Mouse (Mus musculus): ENCODE measurements around the gene D6Ertd527e.
A peak's percentile ranks its signal among the peaks of the same experiment; 100 is the strongest.
"Not testable (repeated sequence)": the region's sequence is repeated elsewhere in the genome, so short reads cannot be mapped to it uniquely, and the experiment has no call there.

Gene D6Ertd527e

DNA sequence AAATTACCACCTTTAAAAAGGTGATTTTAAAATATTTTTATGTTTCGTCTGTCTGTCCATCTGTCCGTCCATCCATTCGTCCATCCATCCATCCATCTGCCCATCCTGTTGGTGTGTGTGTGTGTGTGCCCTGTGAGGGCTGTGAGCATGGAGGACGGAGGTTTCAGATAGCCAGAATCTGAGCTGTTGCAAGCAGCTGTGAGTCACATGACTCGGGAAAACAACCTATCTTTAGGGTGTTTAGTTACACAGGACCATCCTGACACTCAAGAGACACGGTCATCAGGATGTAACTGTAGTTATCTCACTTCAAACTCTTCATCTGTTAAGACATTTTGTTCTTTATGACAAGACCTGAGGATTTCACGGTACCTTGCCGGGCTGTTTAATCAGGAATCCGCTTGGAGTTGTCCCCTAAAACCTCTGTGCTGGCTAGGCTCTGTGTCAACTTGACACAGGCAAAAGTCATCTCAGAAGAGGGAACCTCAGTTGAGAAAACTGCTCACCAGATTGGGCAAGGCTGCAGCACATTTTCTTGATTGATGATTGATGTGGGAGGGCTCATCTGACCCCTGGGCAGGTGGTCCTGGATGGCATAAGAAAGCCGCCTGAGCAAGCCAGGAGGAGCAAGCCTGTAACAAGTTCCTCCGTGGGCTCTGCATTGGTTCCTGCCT, at the start of gene D6Ertd527e:
D6Ertd527e (plus strand) TSS at position 624 of the 674 bp plus-strand sequence.
- no peak for DNase-seq

DNA sequence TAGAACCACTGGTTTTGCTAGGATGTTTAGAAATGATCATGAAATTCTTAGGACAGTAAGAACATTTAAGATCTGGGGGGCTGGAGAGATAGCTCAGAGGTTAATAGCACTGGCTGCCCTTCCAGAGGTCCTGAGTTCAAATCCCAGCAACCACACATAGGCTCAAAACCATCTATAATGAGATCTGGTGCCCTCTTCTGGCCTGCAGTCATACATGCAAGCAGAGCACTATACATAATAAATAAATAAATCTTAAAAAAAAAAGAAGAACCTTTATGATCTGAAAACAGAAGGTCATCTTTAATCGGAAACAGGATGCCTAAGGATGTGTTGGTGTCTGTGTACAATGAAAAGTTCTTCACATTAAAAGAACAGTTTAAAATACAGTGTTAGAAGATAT, 44.8 kb upstream of the D6Ertd527e start:
- DNase-seq: no peak

DNA sequence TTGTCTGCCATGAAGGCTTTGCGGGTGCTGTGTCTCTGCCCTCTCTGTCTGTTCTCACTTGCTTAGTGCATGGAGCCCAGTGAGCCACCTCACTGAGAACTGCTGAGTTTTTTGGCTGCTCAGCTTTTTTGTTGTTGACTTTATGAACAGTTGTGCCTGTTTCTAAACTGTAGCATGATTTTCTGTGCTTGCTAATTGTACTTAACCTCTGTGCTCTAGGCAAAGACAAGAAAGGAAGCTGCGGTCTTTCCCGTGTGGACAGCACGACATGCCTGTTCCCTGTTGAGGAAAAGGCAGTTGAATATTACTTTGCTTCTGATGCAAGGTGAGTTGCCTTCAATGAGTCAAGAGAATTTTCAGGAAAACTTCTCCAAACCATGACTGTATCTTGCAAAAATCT, 41.0 kb upstream of the D6Ertd527e start:
- no peak for DNase-seq

DNA sequence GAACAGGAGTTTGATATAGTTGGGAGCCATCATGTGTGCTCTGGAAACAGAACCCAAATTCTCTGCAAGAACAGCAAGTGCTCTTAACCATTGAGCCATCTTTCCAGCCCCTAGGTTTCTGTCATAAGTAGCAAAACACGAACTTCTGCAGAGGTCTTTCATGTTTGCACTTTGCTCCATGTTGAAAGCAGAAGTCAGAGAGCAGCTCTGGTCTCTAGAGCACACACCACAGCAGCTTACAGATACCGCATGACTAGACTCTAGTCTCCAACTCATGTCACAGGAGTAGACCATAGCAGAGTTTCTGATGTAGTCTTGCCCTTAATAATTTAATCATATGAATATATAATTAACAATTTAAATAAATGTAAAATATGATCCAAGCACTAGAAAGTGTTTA, 36.3 kb upstream of the D6Ertd527e start:
- no peak for DNase-seq

DNA sequence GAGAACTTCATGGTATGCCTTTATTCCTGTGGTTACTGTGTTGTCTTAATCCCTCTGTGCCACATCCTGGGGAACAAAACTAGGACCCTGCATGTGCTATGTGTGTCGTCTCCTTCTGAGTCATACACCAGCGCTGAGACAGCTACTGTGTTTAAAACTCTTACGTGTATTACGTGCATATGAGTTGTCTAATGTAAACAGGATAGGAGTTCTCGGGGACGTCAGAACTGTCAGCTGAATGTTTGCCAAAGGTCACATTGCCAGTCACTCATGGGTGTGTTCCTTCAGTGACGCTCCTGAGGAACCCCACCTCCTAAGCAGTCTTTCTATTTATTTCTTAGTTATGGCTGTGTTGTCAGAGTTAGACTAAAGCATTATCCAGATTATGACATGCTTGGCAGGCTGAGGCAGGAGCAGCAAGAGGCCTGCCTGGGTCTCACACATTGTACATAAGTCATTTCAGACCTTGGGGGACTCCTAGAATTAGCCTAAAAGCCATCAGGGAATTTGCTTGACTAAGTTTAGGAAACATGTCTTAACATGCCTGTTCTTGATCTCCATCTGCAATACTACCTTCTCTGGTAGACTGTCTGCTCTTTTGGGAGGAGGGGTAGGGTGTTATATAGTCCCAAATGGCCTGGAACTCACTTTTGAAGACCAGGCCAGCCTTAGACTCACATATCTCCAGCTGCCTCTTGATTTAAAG, 35.2 kb upstream of the D6Ertd527e start:
- no peak for DNase-seq

DNA sequence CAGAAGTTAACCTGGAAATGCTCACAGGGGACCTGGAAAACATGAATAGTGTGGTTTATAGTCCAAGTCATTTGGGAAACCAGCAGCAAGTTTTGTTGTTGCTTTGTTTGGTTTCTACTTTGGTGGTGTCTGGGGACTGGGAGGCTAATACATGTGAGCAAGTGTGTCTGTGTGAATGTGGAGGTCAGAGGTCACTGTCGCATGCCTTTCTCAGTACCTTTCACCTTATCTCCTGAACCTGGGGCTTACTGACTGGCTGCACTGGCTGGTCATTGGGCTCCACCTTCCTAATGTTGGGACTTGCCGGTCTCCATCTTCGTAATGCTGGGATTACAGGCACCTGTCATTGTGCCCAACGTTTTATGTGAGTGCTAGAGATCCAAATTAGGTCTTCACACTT, 33.9 kb upstream of the D6Ertd527e start:
- DNase-seq: no peak

DNA sequence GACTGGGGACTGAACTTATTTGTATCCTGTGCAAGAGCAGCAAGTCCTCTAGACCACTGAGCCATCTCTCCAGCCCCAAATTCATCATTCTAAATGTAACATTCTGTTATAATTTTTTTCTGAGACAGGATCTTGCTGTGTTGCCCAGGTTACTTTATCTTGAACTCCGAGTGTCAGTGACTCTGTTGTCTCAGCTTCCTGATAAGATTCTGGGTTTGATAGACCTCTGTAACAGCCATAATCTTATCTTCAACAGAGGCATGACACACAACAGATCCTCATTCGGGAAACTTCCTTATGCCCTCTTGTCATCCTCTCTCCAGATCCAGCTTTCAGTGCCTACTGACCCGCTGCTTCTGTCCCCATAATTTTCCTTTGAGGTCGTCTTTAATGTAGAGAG, 31.8 kb upstream of the D6Ertd527e start:
- no peak for DNase-seq

DNA sequence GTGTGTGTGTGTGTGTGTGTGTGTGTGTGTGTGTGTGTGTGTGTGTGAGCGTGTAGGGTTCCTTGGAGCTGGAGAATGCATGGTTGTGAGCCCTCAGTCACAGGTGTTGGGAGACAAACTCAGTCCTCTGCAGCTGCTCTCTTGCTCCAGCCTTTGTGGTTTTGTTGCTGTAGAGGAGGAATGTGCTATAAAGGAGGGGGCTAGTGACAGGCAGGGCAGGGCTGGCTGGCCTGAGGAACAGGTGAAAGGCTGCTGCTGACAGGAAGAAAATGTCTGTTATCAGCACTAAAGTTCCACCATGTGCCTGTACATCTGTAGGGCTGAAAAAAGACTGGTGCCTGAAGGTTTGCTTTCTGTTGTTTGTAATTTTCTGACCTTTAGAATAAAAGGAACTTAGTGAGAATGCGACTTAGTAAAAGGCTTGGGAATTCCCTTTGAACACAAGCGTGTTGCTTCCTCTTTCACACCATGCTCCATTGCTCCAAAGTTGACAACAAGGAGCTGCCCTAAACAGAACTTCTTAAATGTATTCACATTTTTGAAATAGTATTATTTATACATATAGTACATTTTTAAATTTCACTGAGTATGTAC, 29.4 kb upstream of the D6Ertd527e start:
- DNase-seq: no peak

DNA sequence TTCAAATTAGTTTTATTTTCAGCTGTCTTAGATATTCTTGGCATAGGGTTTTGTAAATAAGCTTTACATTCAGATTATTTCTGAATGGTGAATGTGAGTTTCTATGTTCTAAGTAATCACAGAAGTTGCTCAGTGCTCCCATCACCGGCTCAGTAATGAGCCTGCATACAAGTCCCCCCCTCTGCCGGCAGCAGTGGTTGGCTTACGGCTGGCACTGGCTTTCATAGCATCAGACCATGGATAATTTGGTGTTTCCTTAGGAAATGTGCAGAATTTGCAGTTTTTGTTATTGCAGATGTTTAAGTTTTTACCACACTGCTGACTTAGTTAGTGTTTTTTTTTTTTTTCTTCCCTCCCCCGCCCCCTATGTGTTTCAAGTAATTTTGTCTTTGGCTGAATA, 25.1 kb upstream of the D6Ertd527e start:
- no peak for DNase-seq

DNA sequence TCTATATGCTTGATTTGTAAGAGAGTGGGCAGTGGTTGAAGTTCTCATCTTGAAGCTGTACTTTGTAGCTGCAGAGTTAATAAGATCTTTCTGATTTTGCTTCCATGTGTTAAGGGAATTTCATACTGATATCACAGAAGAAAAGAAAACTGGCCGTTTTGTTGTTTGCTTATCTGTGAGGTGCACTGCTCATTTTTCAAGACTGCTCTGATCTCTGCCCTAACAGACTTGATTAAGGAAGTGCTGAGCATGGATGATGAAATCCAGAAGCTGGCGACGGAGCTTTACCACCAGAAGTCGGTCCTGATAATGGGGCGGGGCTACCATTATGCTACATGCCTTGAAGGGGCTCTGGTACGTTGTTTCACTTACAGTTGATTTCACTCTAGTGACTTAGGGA, 19.5 kb upstream of the D6Ertd527e start:
- no peak for DNase-seq

DNA sequence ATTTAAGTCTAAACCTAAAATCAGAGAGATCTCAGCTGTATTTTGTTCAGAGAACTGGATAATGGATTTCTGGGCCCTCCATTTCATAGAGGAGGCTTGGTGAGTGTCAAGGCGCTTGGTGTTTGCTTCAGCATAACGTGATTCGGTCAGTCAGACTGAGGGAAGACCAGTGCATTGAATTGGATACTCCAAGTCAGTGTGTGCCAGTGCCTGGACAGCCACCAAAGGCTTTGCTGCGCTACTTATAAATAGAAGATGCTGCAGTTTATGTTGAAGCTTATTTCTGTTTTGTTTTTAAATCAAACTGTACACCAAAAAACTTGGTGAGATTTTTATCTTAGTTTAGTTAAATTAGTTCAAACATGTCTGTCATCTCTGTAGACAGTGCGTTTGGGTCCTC, 16.2 kb upstream of the D6Ertd527e start:
- DNase-seq: no peak

DNA sequence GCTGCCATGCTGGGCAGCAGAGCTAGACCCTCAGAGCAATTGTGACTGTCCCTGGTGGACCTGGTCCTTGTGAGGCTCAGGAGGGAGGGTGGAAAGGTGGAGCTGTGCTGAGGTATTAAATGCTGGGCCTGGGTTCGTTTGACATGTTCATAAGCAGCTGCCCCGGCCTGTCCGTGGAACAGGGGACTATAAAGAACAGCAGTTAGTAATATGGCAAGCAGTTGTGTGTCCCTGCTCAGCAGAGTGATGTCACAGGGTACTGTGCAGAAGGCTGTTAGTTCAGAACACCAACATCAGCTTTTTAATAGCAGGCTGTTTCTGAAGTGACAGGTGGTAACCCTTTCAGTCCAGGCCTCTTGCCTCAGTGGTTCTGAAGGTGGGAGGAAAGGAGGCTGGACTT, 13.7 kb upstream of the D6Ertd527e start:
- no peak for DNase-seq

DNA sequence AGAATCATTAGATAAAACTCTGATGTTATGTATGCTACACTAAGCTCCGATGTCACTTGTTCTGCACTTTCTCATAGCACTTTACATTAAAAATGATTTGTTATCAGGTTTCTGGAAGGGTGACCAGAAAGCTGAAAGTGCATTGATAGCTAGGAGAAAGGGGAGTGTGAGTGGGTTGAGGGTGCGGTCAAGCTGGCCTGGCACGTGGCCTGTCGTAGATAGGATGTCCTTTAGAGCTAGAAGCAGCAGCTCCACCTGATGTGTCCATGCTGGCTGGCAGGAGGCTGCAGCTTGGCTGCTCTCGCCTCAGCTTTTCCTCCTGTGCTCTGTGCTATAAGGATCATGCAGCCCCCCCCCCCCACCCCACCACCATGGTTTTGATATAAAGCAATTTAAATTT, 12.1 kb upstream of the D6Ertd527e start:
- DNase-seq: no peak

DNA sequence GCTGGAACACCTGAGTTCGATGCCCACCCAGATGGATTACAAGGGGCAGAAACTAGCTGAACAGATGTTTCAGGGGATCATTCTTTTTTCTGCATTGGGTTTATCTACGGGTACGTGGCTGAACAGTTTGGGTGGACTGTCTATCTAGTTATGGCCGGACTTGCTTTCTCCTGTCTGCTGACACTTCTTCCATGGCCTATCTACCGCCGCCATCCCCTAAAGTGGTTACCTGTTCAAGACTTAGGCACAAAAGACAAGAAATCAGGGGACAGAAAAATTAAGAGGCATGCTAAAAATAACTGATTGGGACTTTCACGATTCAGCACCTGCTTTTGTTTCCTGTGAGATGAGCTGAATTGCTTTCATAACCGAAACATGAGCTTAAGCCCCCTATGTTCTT, 10.9 kb upstream of the D6Ertd527e start:
- DNase-seq: not testable (repeated sequence)

DNA sequence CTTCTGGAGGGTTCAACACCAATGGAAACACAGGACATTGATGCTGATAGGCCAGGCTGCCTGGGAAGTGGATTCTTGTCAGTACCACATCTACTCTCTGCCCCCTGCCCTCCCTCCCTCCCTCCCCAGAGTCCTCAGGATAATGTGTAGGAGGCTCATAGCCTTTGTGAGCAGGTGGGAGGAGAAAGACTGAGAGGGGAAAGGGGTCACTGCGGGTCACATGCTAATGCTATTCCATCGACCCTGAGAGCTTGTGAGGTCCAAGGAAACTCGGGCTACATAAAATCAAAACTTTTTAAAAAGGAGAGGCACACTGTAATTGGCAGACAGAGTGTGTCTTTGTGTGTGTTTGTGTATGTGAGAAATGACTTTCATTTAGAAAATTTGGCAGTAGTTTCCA, 5.3 kb upstream of the D6Ertd527e start:
- DNase-seq: no peak

DNA sequence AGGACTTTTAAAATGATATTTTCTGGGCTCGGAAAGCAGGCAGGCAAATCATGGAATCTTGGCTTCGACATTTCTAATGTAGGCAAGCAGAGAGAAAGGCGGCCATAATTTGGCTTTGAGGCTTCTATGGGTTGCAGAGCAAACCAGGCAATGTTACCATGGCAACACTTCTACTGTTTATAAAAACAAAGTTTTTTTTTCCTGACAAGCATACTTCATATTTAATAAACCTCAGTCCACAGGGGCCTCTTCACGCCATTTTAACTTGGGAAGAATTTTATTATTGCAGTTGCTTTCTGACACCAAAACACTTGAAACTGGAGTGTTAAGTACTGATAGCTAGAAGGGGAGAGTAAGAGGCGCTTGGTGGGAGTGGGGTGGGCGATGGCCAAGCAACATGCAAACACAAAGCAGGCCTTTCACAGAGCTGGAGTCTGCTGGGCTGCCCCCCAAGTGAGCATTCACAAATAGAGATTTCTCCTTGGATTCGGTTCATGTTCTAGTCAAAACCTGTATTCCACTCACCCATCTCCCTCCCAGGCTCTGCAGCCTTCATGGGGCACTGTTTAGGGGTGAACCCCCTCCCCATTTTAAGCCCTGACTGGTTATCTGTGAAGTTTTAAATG, 4.8 kb upstream of the D6Ertd527e start:
- DNase-seq: peak; percentile 9

DNA sequence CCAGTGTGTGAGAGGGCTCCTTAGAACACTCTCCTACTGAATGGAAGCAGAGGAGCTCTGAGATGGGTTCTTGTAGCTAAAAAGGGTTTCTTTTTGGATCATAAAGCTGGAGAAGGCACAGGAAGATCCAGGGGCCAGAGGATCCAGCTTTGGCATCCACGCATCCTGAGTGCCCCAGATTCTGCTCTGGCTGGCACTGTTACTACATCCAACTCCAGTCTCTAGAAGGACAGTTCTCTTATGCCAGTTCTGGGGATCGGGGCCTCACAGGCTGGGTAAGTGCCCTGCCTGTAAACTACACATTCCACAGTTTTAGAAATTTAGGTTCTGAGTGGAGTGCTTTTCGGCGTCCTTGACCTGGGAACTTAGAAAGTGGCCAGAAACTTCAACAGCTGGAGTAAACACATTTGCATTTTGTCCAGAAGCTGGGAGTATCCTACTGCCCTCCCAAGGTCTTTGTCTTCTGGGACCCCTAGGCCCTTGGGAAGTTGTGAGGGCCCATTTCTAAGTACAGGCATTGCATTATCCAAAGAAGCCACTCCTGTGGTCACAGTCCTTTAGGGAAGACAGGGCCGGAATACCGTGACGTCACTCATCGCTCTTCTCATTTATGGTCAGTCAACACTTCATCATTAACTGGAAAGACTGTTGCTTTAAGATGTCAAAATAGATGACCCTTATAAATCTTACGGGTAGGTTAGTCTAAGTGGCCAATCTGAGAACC, 4.1 kb upstream of the D6Ertd527e start:
- DNase-seq: peak; percentile 10

DNA sequence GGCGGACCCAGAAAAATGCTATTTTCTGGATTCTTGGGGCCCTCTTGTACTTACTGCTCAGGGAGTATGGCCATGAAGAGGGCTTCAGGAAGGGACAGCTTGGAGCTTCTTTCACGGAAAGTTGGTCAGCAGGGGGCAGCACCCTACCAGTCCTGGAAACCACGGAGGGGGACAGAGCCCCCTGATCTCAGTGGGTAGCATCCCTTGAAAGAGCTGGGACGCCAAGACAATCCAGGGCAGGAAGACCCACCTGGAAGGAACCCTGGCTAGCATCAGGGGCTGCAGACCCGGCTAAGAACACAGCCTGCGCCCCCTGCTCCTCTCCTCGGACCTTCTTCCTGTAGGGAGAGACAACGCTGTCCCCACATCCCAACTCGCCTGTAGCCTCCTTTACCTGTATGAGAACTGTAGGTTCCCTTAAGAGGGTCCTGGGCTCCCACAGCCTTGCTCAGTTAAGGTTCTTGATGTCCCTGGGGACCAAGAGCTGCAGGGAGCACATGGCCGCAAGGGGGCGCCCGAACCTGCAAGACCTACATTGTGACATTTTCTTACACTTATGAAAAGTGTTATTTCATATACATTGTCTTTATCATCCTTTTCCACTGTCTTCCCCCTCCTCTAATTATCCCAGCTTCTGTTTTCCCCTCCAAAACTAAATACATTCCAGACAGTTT, 3.1 kb upstream of the D6Ertd527e start:
- DNase-seq: peak; percentile 54

DNA sequence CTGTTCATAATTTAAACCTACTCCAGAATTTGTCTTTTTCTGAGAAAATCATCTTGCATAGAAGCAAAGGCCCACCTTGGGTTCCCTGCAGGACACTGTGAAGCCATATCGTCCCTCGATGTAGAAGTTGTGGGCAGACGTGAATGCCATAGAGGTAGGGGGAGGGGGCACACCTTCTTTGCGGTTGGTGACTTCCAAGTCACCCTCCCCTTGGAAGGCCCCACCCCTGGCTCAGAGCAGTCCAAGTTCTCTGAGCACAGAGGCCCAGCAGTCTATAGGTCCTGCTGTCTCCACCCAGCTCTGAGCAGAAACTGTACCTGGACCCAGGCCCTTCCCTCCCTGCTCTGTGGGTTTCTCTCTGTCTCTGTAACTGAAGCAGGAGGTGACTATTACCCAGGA, 2.6 kb upstream of the D6Ertd527e start:
- no peak for DNase-seq

DNA sequence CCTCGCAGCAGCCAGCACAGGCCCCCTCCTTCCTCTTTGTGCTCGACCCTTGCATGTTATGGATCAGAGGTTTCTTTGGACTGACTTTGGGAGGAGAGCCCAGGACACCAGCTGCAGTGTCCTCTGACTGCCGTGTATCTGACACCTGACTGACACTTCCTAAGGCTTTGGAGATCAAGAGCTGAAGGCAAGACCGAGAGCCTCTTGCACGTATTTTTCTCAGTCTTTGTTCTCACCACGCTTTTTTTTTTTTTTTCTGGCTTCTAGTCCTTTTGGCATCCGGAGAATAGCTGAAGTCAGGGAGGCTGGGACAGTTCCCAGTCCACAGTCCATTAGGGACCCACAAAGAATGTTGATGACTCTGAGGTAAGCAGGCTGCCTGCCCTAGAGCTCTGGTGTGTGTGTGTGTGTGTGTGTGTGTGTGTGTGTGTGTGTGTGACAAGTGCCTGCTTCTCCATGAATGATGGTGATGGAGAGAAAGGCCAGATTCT, 2.1 kb upstream of the D6Ertd527e start:
- DNase-seq: no peak

DNA sequence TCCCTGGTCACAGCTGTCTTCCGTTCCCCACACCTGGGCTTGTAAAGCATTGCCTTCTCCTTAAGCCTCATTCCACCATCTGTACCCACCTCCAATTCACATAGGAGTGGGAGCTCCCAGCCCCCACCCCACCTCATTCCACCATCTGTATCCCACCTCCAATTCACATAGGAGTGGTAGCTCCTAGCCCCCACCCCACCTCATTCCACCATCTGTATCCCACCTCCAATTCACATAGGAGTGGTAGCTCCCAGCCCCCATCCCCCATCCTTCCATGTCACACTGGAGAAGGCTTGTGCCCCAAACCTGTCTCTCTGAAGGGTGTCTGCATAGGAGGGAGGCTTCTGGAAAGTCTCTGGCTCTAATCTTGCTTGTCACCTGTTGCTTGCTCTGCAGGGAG, 1.2 kb upstream of the D6Ertd527e start:
- DNase-seq: no peak

DNA sequence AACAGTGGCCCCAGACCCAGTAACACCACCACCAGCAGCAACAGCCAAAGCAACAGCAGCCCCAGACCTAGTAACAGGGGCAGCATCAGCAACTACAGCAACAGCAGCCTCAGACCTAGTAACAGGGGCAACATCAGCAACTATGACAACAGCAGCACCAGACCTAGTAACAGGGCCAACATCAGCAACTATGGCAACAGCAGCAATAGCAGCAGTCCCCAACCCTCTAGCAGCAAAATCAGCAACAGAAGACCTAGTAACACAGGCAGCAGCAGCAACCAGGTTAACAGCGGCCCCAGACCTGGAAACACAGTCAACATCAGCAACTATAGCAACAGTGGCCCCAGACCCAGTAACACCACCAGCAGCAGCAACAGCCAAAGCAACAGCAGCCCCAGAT, 6.9 kb downstream of the D6Ertd527e start:
- no peak for DNase-seq

DNA sequence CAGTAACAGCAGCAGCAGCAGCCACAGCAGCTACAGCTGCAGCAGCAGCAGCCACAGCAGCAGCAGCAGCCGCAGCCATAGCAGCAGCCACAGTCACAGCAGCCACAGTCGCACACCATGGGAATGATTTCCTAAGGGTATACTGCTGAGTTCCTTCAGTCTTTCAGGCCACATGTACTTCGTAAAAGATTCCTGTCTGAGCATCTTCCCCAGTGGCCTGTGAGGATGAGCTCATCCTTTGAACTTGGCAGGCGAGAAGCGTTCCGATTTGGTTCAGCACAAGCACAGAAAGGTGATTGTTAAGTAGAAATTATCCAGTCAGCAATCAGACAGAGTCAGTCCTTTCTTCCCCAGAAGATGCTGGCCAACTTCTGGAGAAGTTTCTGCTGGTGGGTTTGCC, 7.6 kb downstream of the D6Ertd527e start:
- DNase-seq: no peak
